Mouse (Mus musculus) liver, embryonic 16.5 days (tissue): ENCODE data around the gene Zfp142. TPM values are rescaled to one million over a fixed set of nuclear protein-coding genes. Genes with fewer than 3 reads are reported as not detected.

ENCODE experiments used
- ATAC-seq: fragments of 200-750 bp; cut with Nextera tagmentation; 2 replicates; pipeline ENCODE4 v1.8.0; 2017; ENCODE audit warnings: low read depth, mild to moderate bottlenecking, moderate number of reproducible peaks, moderate library complexity
- H3K27ac ChIP-seq: fragments of 300-500 bp; sonication (generic); 2 replicates; pipeline ENCODE4 v1.5.1; 2014; ENCODE audit warnings: mild to moderate bottlenecking, low read length
- H3K27me3 ChIP-seq: fragments of 300-500 bp; sonication (generic); 2 replicates; pipeline ENCODE4 v1.6.1; 2014; ENCODE audit warnings: low read depth, low read length, mixed read lengths; ENCODE audit not compliant: control insufficient read depth, insufficient read depth
- H3K36me3 ChIP-seq: fragments of 300-500 bp; sonication (generic); 2 replicates; pipeline ENCODE4 v1.6.1; 2014; ENCODE audit warnings: mild to moderate bottlenecking; ENCODE audit not compliant: control insufficient read depth, insufficient read depth
- H3K4me1 ChIP-seq: fragments of 300-500 bp; sonication (generic); 2 replicates; pipeline ENCODE4 v1.6.1; 2014; ENCODE audit warnings: low read depth, low read length, mixed read lengths; ENCODE audit not compliant: control insufficient read depth
- H3K4me2 ChIP-seq: fragments of 300-500 bp; sonication (generic); 2 replicates; pipeline ENCODE4 v1.6.1; 2014; ENCODE audit warnings: low read depth, low read length, mixed read lengths
- H3K4me3 ChIP-seq: fragments of 300-500 bp; sonication (generic); 2 replicates; pipeline ENCODE4 v1.5.1; 2014; ENCODE audit warnings: low read depth, mild to moderate bottlenecking, low read length
- H3K9ac ChIP-seq: fragments of 300-500 bp; sonication (generic); 2 replicates; pipeline ENCODE4 v1.6.1; 2014; ENCODE audit warnings: low read depth, low read length
- H3K9me3 ChIP-seq: fragments of 300-500 bp; sonication (generic); replicated peaks from 2 replicates; pipeline ENCODE4 v1.6.1; 2016; ENCODE audit warnings: low read length; ENCODE audit not compliant: control insufficient read depth
- WGBS: fragments of 180-500 bp; shearing (Covaris S2); extraction: QIAGEN DNeasy Blood & Tissue Kit; methylation state at CpG from one replicate; pipeline ENCODE4 v1.1.7; 2014; ENCODE audit not compliant: insufficient replicate concordance; 5-methylcytosine and 5-hydroxymethylcytosine counted together
- polyA plus RNA-seq: library from polyadenylated mRNA; unstranded; fragments of >200 nt; fragmentation: Nextera tagmentation; extraction: Ambion mirVana; gene quantifications from 2 replicates; pipeline ENCODE4 v1.2.1, GENCODE M21; 2015

Gene Zfp142
- polyA plus RNA-seq, 1 experiment from 2014 or later, result 1.7 TPM

DNA sequence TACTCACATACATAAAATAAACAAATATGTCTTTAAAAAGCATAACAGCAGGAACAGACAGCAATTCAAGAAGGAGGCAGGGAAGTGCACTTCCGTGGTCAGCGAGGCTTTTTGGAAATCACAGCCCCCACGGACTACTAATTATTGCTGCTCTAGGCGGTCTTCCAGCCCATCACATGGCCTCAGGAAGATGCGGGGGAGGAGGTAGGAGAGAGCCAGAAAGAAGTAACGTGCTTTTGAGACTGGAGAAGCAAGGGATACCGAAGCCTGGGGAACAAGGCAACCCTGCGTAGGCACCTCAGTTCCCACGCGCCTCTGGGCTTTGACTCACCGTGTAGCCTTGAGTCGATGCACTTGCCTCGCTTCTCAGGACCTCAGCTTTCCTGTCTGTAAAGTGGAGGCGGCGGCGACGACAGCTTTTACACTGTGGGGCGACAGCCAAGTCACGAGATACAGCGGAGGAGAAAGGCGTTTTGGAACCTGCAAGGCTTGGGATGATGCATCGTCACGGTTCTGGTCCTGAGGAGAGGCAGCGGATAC, 743 bp downstream of the Zfp142 start:
- no peaks in the 10 kb centered on the region for H3K36me3 ChIP-seq
- peaks cover 22% of the 10 kb centered on the region for H3K4me1 ChIP-seq
- H3K4me2 ChIP-seq, result peak overlapping the region; percentile 83
- H3K27ac ChIP-seq, result peak overlapping the region; percentile 91
- H3K9ac ChIP-seq, result peak overlapping the region; percentile 81
- ATAC-seq, result no peak
- peak overlapping the region; percentile 90 for H3K4me3 ChIP-seq
- WGBS, result under 1% methylated on average over 24 of the region's 24 CpGs
- no peaks in the 10 kb centered on the region for H3K9me3 ChIP-seq
- H3K27me3 ChIP-seq, result no peaks in the 10 kb centered on the region

- Histone ChIP-seq H3K4me1 (peaks cover 22% of the 10 kb centered on the region), H3K9me3 (no peaks in the 10 kb centered on the region), H3K4me2 (no peak overlapping the region), H3K36me3 (no peaks in the 10 kb centered on the region), H3K9ac (no peak overlapping the region; the same call in 1 of the 2 replicates), H3K27me3 (no peaks in the 10 kb centered on the region), H3K27ac (no peak overlapping the region), H3K4me3 (no peak overlapping the region)
- WGBS, result 63% methylated on average over 3 of the region's 3 CpGs
- ATAC-seq, result no peak
Observed at GRCm38 (mm10) chr1:74584616-74585398, 3.2 kb downstream of the Zfp142 start.

DNA sequence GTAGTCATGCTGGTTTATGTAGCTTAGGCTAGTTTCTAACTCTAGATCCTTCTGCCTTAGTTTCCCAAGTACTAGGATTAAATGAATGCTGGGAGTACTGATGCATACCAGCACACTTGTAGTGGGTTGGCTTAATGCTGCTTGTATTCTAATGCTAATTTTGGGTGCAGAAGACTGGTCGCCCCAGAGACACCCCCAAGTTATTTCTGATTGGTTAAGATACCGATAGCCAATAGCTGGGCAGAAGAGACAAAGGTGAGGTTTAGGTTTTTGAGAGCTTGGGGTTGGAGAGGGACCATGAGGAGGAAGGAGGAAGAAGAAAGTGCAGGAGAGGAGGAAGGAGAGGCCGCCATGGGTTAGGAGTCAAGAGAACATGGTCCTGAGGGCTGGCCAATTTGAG, 5.4 kb downstream of the Zfp142 start:
- peaks cover 3% of the 10 kb centered on the region; the same call in 1 of the 2 replicates for H3K36me3 ChIP-seq
- 76% methylated on average over 3 of the region's 3 CpGs for WGBS
- no peak overlapping the region for H3K4me3 ChIP-seq
- no peak overlapping the region for H3K27ac ChIP-seq
- no peaks in the 10 kb centered on the region for H3K27me3 ChIP-seq
- H3K9me3 ChIP-seq, result no peaks in the 10 kb centered on the region
- peaks cover 16% of the 10 kb centered on the region for H3K4me1 ChIP-seq
- H3K9ac ChIP-seq, result no peak overlapping the region
- no peak for ATAC-seq
- no peak overlapping the region for H3K4me2 ChIP-seq

DNA sequence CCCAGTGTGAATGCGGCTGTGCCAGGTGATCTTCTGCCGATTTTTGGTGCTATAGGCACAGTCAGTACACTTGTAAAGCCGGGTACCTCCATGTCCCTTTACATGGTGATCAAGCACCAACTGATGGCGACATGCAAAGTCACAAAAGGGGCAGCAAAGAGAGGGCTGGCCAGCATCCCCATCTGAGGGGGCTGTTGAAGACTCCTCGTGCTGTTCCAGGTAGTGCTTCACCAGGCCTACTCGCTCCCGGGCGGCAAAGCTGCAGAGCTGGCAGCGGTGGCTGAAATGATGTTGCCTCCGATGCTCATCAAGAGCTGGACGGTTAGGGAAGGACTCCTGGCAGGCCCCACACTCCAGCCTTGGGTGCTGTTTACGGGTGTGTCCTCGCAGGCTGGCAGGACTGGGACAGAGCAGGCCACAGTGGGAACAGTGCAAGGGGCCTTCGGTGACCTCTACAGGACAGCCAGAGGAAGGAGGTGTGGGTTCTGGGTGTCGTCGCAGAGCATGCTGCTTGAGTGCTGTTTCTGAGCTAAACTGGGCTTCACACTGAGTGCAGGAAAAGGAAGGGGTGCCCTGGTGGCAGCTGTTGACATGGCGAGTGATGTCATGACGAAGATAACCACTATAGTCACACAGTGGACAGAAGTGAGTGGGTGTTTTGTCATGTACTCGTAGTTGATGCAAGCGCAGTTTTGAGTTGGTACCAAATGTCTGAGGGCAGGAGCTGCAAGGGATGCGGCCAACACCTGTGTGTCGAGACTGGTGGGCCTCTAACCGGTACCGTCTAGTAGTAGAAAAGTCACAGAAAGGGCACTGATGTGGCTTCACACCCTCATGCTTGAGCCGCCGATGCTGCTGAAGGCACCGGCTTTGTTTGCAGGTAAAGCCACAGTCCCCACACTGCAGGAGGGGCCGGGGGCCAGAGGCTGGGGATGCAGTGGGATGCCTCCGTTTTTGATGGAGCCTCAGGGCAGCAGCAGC, 18.0 kb downstream of the Zfp142 start:
- Histone ChIP-seq H3K9me3 (no peaks in the 10 kb centered on the region), H3K9ac (no peak overlapping the region), H3K27me3 (no peaks in the 10 kb centered on the region), H3K4me2 (no peak overlapping the region), H3K4me3 (no peak overlapping the region), H3K27ac (no peak overlapping the region), H3K36me3 (peaks cover 42% of the 10 kb centered on the region), H3K4me1 (no peaks in the 10 kb centered on the region)
- no peak for ATAC-seq
- WGBS, result 83% methylated on average over 29 of the region's 29 CpGs

DNA sequence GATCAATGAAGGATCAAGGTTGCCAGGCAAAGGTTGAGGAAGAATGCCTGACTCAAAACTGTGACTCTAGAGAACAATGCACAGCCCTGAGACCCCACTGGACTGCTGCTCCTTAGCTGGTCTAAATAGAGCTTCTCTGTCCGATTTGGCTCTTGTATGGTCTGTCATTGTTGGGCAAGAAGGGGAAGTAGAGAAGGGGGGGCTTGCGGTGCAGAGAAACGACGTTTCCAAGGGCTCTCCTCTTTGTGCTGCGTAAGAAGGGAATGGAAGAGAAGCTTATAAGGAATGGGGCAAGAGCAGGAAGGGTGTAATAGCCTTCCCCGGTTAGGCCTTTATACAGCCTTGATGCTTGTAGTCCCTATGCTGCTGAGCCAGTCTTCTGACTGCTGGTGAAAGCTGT, 22.2 kb downstream of the Zfp142 start:
- H3K36me3 ChIP-seq, result peaks cover 23% of the 10 kb centered on the region
- no peak for ATAC-seq
- H3K27me3 ChIP-seq, result no peaks in the 10 kb centered on the region
- H3K4me1 ChIP-seq, result no peaks in the 10 kb centered on the region
- H3K4me2 ChIP-seq, result no peak overlapping the region
- H3K4me3 ChIP-seq, result no peak overlapping the region
- 61% methylated on average over 6 of the region's 6 CpGs for WGBS
- H3K9ac ChIP-seq, result no peak overlapping the region
- no peaks in the 10 kb centered on the region for H3K9me3 ChIP-seq
- H3K27ac ChIP-seq, result no peak overlapping the region

DNA sequence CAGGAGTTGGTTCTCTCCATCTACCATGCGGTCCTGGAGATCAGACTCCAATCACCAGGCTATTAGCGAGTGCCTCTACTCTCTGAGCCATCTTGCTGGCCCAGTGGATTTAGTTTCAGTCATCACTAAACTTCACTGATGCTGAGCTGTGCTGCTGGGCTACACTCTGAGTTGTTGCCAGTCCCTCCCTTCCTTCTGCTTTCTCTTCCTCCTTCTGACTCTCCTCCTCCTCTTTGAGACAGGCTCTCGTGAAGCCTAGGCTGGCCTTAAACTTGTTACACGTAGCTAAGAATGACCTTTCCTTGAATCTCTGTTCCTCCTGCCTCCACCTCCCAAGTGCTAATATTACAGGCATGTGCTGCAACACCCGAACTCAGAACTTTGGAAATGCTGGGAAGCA, 29.0 kb downstream of the Zfp142 start:
- no peaks in the 10 kb centered on the region for H3K27me3 ChIP-seq
- H3K4me1 ChIP-seq, result no peaks in the 10 kb centered on the region
- no peaks in the 10 kb centered on the region for H3K9me3 ChIP-seq
- WGBS, result 49% methylated on average over 5 of the region's 5 CpGs
- no peak for ATAC-seq
- H3K4me3 ChIP-seq, result no peak overlapping the region
- H3K27ac ChIP-seq, result no peak overlapping the region
- no peaks in the 10 kb centered on the region for H3K36me3 ChIP-seq
- H3K9ac ChIP-seq, result no peak overlapping the region
- H3K4me2 ChIP-seq, result no peak overlapping the region

DNA sequence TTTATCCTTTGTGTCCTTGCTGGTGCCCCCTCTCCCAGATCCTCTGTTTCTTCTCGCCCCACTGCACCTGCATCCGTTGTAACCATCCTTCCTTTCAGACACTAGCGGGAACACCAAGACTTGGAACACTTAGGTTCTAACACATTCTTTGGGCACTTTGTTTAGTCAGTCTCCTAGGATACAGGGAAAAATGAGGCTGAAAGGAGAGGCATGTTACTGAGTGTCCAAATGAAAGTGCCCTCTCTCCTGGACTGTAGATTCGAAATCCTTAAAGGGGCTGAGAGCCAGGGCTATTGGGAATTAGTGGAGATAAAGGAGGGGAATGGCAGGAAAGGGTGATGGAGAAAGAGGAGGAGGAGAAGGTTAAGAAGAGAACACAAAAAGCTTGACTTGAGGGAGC, 43.9 kb downstream of the Zfp142 start, which contains the start of gene Usp37:
Usp37 (minus strand) TSS at position 101 of the 400 bp plus-strand sequence.
- ATAC-seq, result no peak
- H3K36me3 ChIP-seq, result no peaks in the 10 kb centered on the region
- WGBS, result 62% methylated on average over 4 of the region's 4 CpGs
- H3K9ac ChIP-seq, result no peak within 1 kb of the TSS
- no peaks in the 10 kb centered on the region for H3K9me3 ChIP-seq
- no peaks in the 10 kb centered on the region for H3K4me1 ChIP-seq
- H3K4me3 ChIP-seq, result no peak within 1 kb of the TSS
- H3K27ac ChIP-seq, result no peak within 1 kb of the TSS
- no peak within 1 kb of the TSS for H3K4me2 ChIP-seq
- H3K27me3 ChIP-seq, result peaks cover 5% of the 10 kb centered on the region

GRCm38 (mm10) chr1:74542451-74542961, 45.5 kb downstream of the Zfp142 start, which contains the start of gene Plcd4:
Plcd4 (plus strand) TSS chr1:74542888.
- no peak within 1 kb of the TSS for H3K4me3 ChIP-seq
- no peak within 1 kb of the TSS for H3K9ac ChIP-seq
- 7% methylated on average over 6 of the region's 6 CpGs for WGBS
- no peak within 1 kb of the TSS for H3K4me2 ChIP-seq
- no peaks in the 10 kb centered on the region for H3K36me3 ChIP-seq
- no peaks in the 10 kb centered on the region for H3K4me1 ChIP-seq
- no peak within 1 kb of the TSS for H3K27ac ChIP-seq
- H3K9me3 ChIP-seq, result no peaks in the 10 kb centered on the region
- no peak for ATAC-seq
- H3K27me3 ChIP-seq, result peaks cover 5% of the 10 kb centered on the region
